Mouse (Mus musculus) sigmoid colon, adult 10 weeks (tissue): ENCODE data around the gene Zc3h12d. TPM values are rescaled to one million over a fixed set of nuclear protein-coding genes. Genes with fewer than 3 reads are reported as not detected.

Experiments used
- polyA plus RNA-seq: library from polyadenylated mRNA; stranded (reverse); fragments of 350-450 nt; fragmentation: Illumina TruSeq; extraction: RNeasy Lipid Tissue Mini Kit (QIAGEN cat#74804); gene quantifications from one replicate; pipeline ENCODE4 v1.2.3, GENCODE M21; 2014; ENCODE audit warnings: low read depth, low replicate concordance

Gene Zc3h12d
- polyA plus RNA-seq = 12.3 TPM

GRCm38 (mm10) chr10:7832171-7832676 lies at the start of gene Zc3h12d:
Zc3h12d (plus strand) TSS chr10:7832470.

GRCm38 (mm10) chr10:7792751-7793385 lies 39.4 kb upstream of the Zc3h12d start, which contains the start of the genes Ginm1 and Ppil4:
Ginm1 (minus strand) TSS chr10:7792824.
Ppil4 (plus strand) TSS chr10:7792891.

Other genes with a start within 250 kb of the Zc3h12d start
- 5.5 TPM for gene Lrp11, start 242.7 kb upstream of the Zc3h12d start, polyA plus RNA-seq
- 10.0 TPM for gene Nup43, start 165.0 kb upstream of the Zc3h12d start, polyA plus RNA-seq
- 71.5 TPM for gene Pcmt1, start 151.3 kb upstream of the Zc3h12d start, polyA plus RNA-seq
- gene Lats1, start 151.3 kb upstream of the Zc3h12d start, polyA plus RNA-seq = 72.5 TPM
- gene Katna1, start 106.5 kb upstream of the Zc3h12d start, polyA plus RNA-seq = 64.9 TPM
- 506 TPM for gene Ginm1, start 39.6 kb upstream of the Zc3h12d start, polyA plus RNA-seq
- gene Ppil4, start 39.6 kb upstream of the Zc3h12d start, polyA plus RNA-seq = 94.2 TPM
- 148 TPM for gene Tab2, start 123.8 kb downstream of the Zc3h12d start, polyA plus RNA-seq